ENCODE assay signal across 24 mouse cellular contexts in genomic region chr11:17180753-17181152, GRCm38 (mm10). TPM values are rescaled to one million over a fixed set of nuclear protein-coding genes. Genes with fewer than 3 reads are reported as not detected.
A peak's percentile ranks its signal among the peaks of the same experiment; 100 is the strongest.
DNase-seq lines count a peak whose midpoint lies in the region; ATAC-seq and TF ChIP-seq lines count a peak whose summit lies in the region.
"Had no signal": no experiment of that assay in that cellular context is flagged by ENCODE, and none has a peak within 500 bp of the region (broad histone marks: within the 10 kb centered on the region; RNA-seq: fewer than 3 reads in every experiment).

No protein-coding gene starts in this region.

- H3K9ac ChIP-seq in hindbrain, embryonic 16.5 days (ENCODE audit: low read depth, low read length): no peak overlapping the region
- H3K9ac ChIP-seq: embryonic facial prominence, embryonic 12.5 days; forebrain, embryonic 13.5 days; forebrain, postnatal 0 days; hindbrain, embryonic 12.5 days had no signal

- H3K27ac ChIP-seq in bone marrow macrophage, adult 2 months (ENCODE audit: insufficient read depth, low read depth, low read length): peak overlapping the region; percentile 76
- no peak overlapping the region for H3K27ac ChIP-seq in kidney, adult 2 months (ENCODE audit: insufficient read depth, low read depth, low read length)
- H3K27ac ChIP-seq in hindbrain, embryonic 16.5 days (ENCODE audit: low read depth, low read length): no peak overlapping the region
- H3K27ac ChIP-seq: embryonic facial prominence, embryonic 12.5 days; forebrain, embryonic 13.5 days; heart, embryonic 10.5 days; hindbrain, embryonic 12.5 days; hindbrain, postnatal 0 days had no signal

- H3K4me3 ChIP-seq in bone marrow macrophage, adult 2 months (ENCODE audit: insufficient read depth, low read length): no peak overlapping the region
- no peak overlapping the region for H3K4me3 ChIP-seq in kidney, adult 2 months (ENCODE audit: insufficient read depth, low read depth, low read length)
- no peak overlapping the region for H3K4me3 ChIP-seq in hindbrain, embryonic 16.5 days (ENCODE audit: low read length)
- H3K4me3 ChIP-seq: embryonic facial prominence, embryonic 12.5 days; forebrain, embryonic 13.5 days; heart, embryonic 10.5 days; hindbrain, embryonic 12.5 days had no signal

- H3K9me3 ChIP-seq in hindbrain, embryonic 16.5 days (ENCODE audit: control insufficient read depth, low read length): no peaks in the 10 kb centered on the region
- H3K9me3 ChIP-seq: embryonic facial prominence, embryonic 12.5 days; forebrain, embryonic 13.5 days; heart, embryonic 10.5 days; hindbrain, embryonic 12.5 days had no signal

- TF ChIP-seq CTCF in bone marrow macrophage, adult 2 months (IDR thresholded peaks at IDR 0.05; ENCODE audit: low read depth, low read length): no peak
- no peak for TF ChIP-seq CTCF in kidney, adult 2 months (conservative IDR thresholded peaks at IDR 0.05; ENCODE audit: insufficient read depth, insufficient read length, low read depth, low read length)

- H3K4me1 ChIP-seq in bone marrow macrophage, adult 2 months (ENCODE audit: control insufficient read depth, insufficient read depth, low read length): peaks cover 48% of the 10 kb centered on the region
- H3K4me1 ChIP-seq in kidney, adult 2 months (ENCODE audit: control insufficient read depth, insufficient read depth, low read length): peaks cover 5% of the 10 kb centered on the region; the same call in 1 of the 2 replicates
- no peaks in the 10 kb centered on the region for H3K4me1 ChIP-seq in hindbrain, embryonic 16.5 days (ENCODE audit: control insufficient read depth, insufficient read depth, low read depth, low read length)
- H3K4me1 ChIP-seq: embryonic facial prominence, embryonic 12.5 days; heart, embryonic 10.5 days had no signal

- no peak overlapping the region for H3K4me2 ChIP-seq in hindbrain, embryonic 16.5 days (ENCODE audit: low read length)
- H3K4me2 ChIP-seq: embryonic facial prominence, embryonic 12.5 days; forebrain, embryonic 13.5 days; hindbrain, embryonic 12.5 days had no signal

- ATAC-seq in megakaryocyte, adult 5-6 weeks (ENCODE audit: poor library complexity, severe bottlenecking): peak; percentile 88
- no peak for ATAC-seq in hindbrain, embryonic 16.5 days
- ATAC-seq: CD4-positive, CD25-positive, alpha-beta regulatory T cell, adult 4 months; forebrain, embryonic 13.5 days; forebrain, postnatal 0 days; hindbrain, postnatal 0 days; Patski had no signal

- WGBS in kidney, adult 2 months: 62% methylated on average over 3 of the region's 3 CpGs
- WGBS in hindbrain, embryonic 16.5 days: 88% methylated on average over 3 of the region's 3 CpGs

- TF ChIP-seq POLR2A in bone marrow macrophage, adult 2 months (IDR thresholded peaks at IDR 0.05; ENCODE audit: borderline replicate concordance, low read depth, low read length): no peak
- no peak for TF ChIP-seq POLR2A in kidney, adult 2 months (IDR thresholded peaks at IDR 0.05; ENCODE audit: low read depth, low read length)

- H3K27me3 ChIP-seq in kidney, adult 2 months (replicated peaks; ENCODE audit: control insufficient read depth, insufficient read depth, low read length): no peaks in the 10 kb centered on the region
- H3K27me3 ChIP-seq in hindbrain, embryonic 16.5 days (replicated peaks; ENCODE audit: control insufficient read depth, insufficient read depth, low read length): no peaks in the 10 kb centered on the region
- H3K27me3 ChIP-seq: embryonic facial prominence, embryonic 12.5 days; forebrain, embryonic 13.5 days; hindbrain, embryonic 12.5 days; Patski had no signal

- H3K36me3 ChIP-seq in kidney, adult 2 months (ENCODE audit: control insufficient read depth, insufficient read depth, low read length): no peaks in the 10 kb centered on the region; the same call in 1 of the 2 replicates
- H3K36me3 ChIP-seq in hindbrain, embryonic 16.5 days (ENCODE audit: control insufficient read depth, insufficient read depth, low read length): no peaks in the 10 kb centered on the region
- H3K36me3 ChIP-seq: hindbrain, embryonic 12.5 days had no signal

- DNase-seq in A20 (ENCODE audit: low read depth, low spot score): peak; percentile 38
- no peak for DNase-seq in kidney, adult 2 months
- no peak for DNase-seq in urinary bladder, adult 2 months (ENCODE audit: low spot score)
- DNase-seq: adrenal gland, adult 8-10 months; adrenal gland, postnatal 36 days; B cell, adult 2 months; cerebellum, adult 11 months; cerebellum, adult 8-10 months; cerebellum, postnatal 14 days; forebrain, postnatal 0 days; gastrocnemius, postnatal 36 days; heart, adult 18-20 months; heart, postnatal 10 days; heart, postnatal 4 days had no signal

RNA-seq across cellular contexts. Expression of gene Wdr92, which starts 1.2 kb away (rescaled TPM):
- 9.5 and 9.6 TPM in 2 replicates for polyA plus RNA-seq in bone marrow macrophage, adult 2 months (2012; ENCODE audit: insufficient read depth, insufficient read length, missing spikeins)
- 9.2 and 13.9 TPM in 2 replicates for total RNA-seq in megakaryocyte, adult 5-6 weeks (2015)
- total RNA-seq in megakaryocyte, adult 5-6 weeks (2017): 13.6 and 16.4 TPM in 2 replicates
- 6.3 and 8.1 TPM in 2 replicates for polyA plus RNA-seq in kidney, adult 2 months (2012; rRNA removed)
- 11.1 and 11.8 TPM in 2 replicates for polyA plus RNA-seq in urinary bladder, adult 2 months (2012; rRNA removed)
- 18.0 TPM in 2 replicates for polyA plus RNA-seq in hindbrain, embryonic 16.5 days (2015; fragmentation: Nextera tagmentation; extraction: Ambion mirVana)

RNA-seq across cellular contexts. Expression of gene Ppp3r1, which starts 21.7 kb away (rescaled TPM):
- polyA plus RNA-seq in bone marrow macrophage, adult 2 months (2012; ENCODE audit: insufficient read depth, insufficient read length, missing spikeins): 69.7 and 76.6 TPM in 2 replicates
- total RNA-seq in megakaryocyte, adult 5-6 weeks (2015): 66.9 and 72.9 TPM in 2 replicates
- 79.8 and 91.7 TPM in 2 replicates for total RNA-seq in megakaryocyte, adult 5-6 weeks (2017)
- 30.9 and 36.5 TPM in 2 replicates for polyA plus RNA-seq in kidney, adult 2 months (2012; rRNA removed)
- polyA plus RNA-seq in urinary bladder, adult 2 months (2012; rRNA removed): 60.9 and 63.7 TPM in 2 replicates
- polyA plus RNA-seq in hindbrain, embryonic 16.5 days (2015; fragmentation: Nextera tagmentation; extraction: Ambion mirVana): 220 and 236 TPM in 2 replicates

RNA-seq across cellular contexts. Expression of gene Pno1, which starts 30.6 kb away (rescaled TPM):
- 24.0 and 24.5 TPM in 2 replicates for polyA plus RNA-seq in bone marrow macrophage, adult 2 months (2012; ENCODE audit: insufficient read depth, insufficient read length, missing spikeins)
- 27.7 and 32.5 TPM in 2 replicates for total RNA-seq in megakaryocyte, adult 5-6 weeks (2015)
- 40.7 and 49.6 TPM in 2 replicates for total RNA-seq in megakaryocyte, adult 5-6 weeks (2017)
- polyA plus RNA-seq in kidney, adult 2 months (2012; rRNA removed): 5.4 and 7.0 TPM in 2 replicates
- polyA plus RNA-seq in urinary bladder, adult 2 months (2012; rRNA removed): 17.2 and 17.8 TPM in 2 replicates
- polyA plus RNA-seq in hindbrain, embryonic 16.5 days (2015; fragmentation: Nextera tagmentation; extraction: Ambion mirVana): 45.2 and 55.1 TPM in 2 replicates
